Mouse (Mus musculus): ENCODE data around the gene Ankfy1. TPM values are rescaled to one million over a fixed set of nuclear protein-coding genes. Genes with fewer than 3 reads are reported as not detected.

Gene Ankfy1
- polyA plus RNA-seq, 1 experiment from 2014 or later, result 10.6 TPM

GRCm38 (mm10) chr11:72813687-72814086 is 123.9 kb downstream of the Ankfy1 start:
- no peak for ATAC-seq (ENCODE audit: insufficient read depth)
- WGBS (ENCODE audit: insufficient replicate concordance), result 80% methylated on average over 5 of the region's 5 CpGs
- Histone ChIP-seq H3K4me2 (no peak overlapping the region), H3K4me1 (replicated peaks) (no peaks in the 10 kb centered on the region), H3K36me3 (replicated peaks) (0 out of 2 replicates have a peak, but pooled peaks cover under 1% of the 10 kb centered on the region), H3K27ac (replicated peaks) (no peak overlapping the region), H3K4me3 (replicated peaks) (no peak overlapping the region), H3K27me3 (no peaks in the 10 kb centered on the region), H3K9ac (no peak overlapping the region), H3K9me3 (replicated peaks) (no peaks in the 10 kb centered on the region)

- H3K4me3 ChIP-seq (replicated peaks), result no peak overlapping the region
- H3K36me3 ChIP-seq (replicated peaks), result peaks cover 5% of the 10 kb centered on the region; the same call in 1 of the 2 replicates
- H3K4me1 ChIP-seq (replicated peaks), result no peaks in the 10 kb centered on the region
- no peak overlapping the region for H3K4me2 ChIP-seq
- H3K9me3 ChIP-seq (replicated peaks), result no peaks in the 10 kb centered on the region
- no peak overlapping the region for H3K9ac ChIP-seq
- no peak for ATAC-seq (ENCODE audit: insufficient read depth)
- H3K27me3 ChIP-seq, result no peaks in the 10 kb centered on the region
- 76% methylated on average over 2 of the region's 2 CpGs for WGBS (ENCODE audit: insufficient replicate concordance)
- H3K27ac ChIP-seq (replicated peaks), result no peak overlapping the region
Measured at GRCm38 (mm10) chr11:72814188-72814587, 124.4 kb downstream of the Ankfy1 start.

- no peak for ATAC-seq (ENCODE audit: insufficient read depth)
- no peak overlapping the region for H3K9ac ChIP-seq
- no peak overlapping the region for H3K4me3 ChIP-seq (replicated peaks)
- no peaks in the 10 kb centered on the region for H3K9me3 ChIP-seq (replicated peaks)
- H3K36me3 ChIP-seq (replicated peaks), result peaks cover 18% of the 10 kb centered on the region
- no peak overlapping the region for H3K4me2 ChIP-seq
- H3K27me3 ChIP-seq, result no peaks in the 10 kb centered on the region
- 67% methylated on average over 1 of the region's 1 CpGs for WGBS (ENCODE audit: insufficient replicate concordance)
- no peak overlapping the region for H3K27ac ChIP-seq (replicated peaks)
- no peaks in the 10 kb centered on the region for H3K4me1 ChIP-seq (replicated peaks)
Measured at GRCm38 (mm10) chr11:72816859-72817258, 127.1 kb downstream of the Ankfy1 start.

- Histone ChIP-seq H3K4me1 (replicated peaks) (no peaks in the 10 kb centered on the region), H3K9me3 (replicated peaks) (no peaks in the 10 kb centered on the region), H3K27me3 (no peaks in the 10 kb centered on the region), H3K9ac (no peak overlapping the region), H3K36me3 (replicated peaks) (peaks cover 28% of the 10 kb centered on the region), H3K4me3 (replicated peaks) (no peak overlapping the region), H3K4me2 (no peak overlapping the region), H3K27ac (replicated peaks) (no peak overlapping the region)
- 79% methylated on average over 7 of the region's 7 CpGs for WGBS (ENCODE audit: insufficient replicate concordance)
- no peak for ATAC-seq (ENCODE audit: insufficient read depth)
Measured at GRCm38 (mm10) chr11:72818067-72818466, 128.3 kb downstream of the Ankfy1 start.

- 73% methylated on average over 7 of the region's 7 CpGs for WGBS (ENCODE audit: insufficient replicate concordance)
- ATAC-seq (ENCODE audit: insufficient read depth), result no peak
- Histone ChIP-seq H3K9me3 (replicated peaks) (no peaks in the 10 kb centered on the region), H3K27me3 (no peaks in the 10 kb centered on the region), H3K4me3 (replicated peaks) (no peak overlapping the region), H3K4me2 (no peak overlapping the region), H3K27ac (replicated peaks) (no peak overlapping the region), H3K9ac (no peak overlapping the region), H3K4me1 (replicated peaks) (no peaks in the 10 kb centered on the region), H3K36me3 (replicated peaks) (peaks cover 50% of the 10 kb centered on the region)
Measured at GRCm38 (mm10) chr11:72821041-72821440, 131.2 kb downstream of the Ankfy1 start.

Small RNA genes lying within 50 kb of the gene (microRNA-seq; reads per million reads assigned to microRNA genes)
- gene Gm25678, result not detected

Other genes with a start within 250 kb of the Ankfy1 start
- gene Mybbp1a, start 248.7 kb upstream of the Ankfy1 start, polyA plus RNA-seq (2015; fragmentation: Nextera tagmentation; extraction: Ambion mirVana), result 66.0 and 70.7 TPM in 2 replicates
- gene Spns2, start 200.1 kb upstream of the Ankfy1 start, polyA plus RNA-seq (2015; fragmentation: Nextera tagmentation; extraction: Ambion mirVana), result 4.1 and 5.3 TPM in 2 replicates
- 1.8 TPM in 2 replicates for gene Spns3, start 139.5 kb upstream of the Ankfy1 start, polyA plus RNA-seq (2015; fragmentation: Nextera tagmentation; extraction: Ambion mirVana)
- 20.2 and 21.7 TPM in 2 replicates for gene Ube2g1, start 82.7 kb upstream of the Ankfy1 start, polyA plus RNA-seq (2015; fragmentation: Nextera tagmentation; extraction: Ambion mirVana)
- gene Cyb5d2, start 106.1 kb downstream of the Ankfy1 start, polyA plus RNA-seq (2015; fragmentation: Nextera tagmentation; extraction: Ambion mirVana), result 3.9 and 4.5 TPM in 2 replicates
- 3.7 and 4.2 TPM in 2 replicates for gene Zzef1, start 106.2 kb downstream of the Ankfy1 start, polyA plus RNA-seq (2015; fragmentation: Nextera tagmentation; extraction: Ambion mirVana)

All from liver, embryonic 15.5 days (tissue).